Mouse (Mus musculus) kidney, embryonic 15.5 days (tissue): ENCODE results near the gene Gm49425. TPM values are rescaled to one million over a fixed set of nuclear protein-coding genes. Genes with fewer than 3 reads are reported as not detected.
A peak's percentile ranks its signal among the peaks of the same experiment; 100 is the strongest.
"Not testable (repeated sequence)": the region's sequence is repeated elsewhere in the genome, so short reads cannot be mapped to it uniquely, and the experiment has no call there.

ENCODE experiments used
- ATAC-seq: fragments of 200-750 bp; cut with Nextera tagmentation; replicated peaks from 2 replicates; pipeline ENCODE4 v1.8.0; 2017; ENCODE audit warnings: moderate TSS enrichment; ENCODE audit not compliant: low FRiP score
- H3K27ac ChIP-seq: fragments of 300-500 bp; sonication (generic); 2 replicates; pipeline ENCODE4 v1.5.1; 2015; ENCODE audit warnings: mild to moderate bottlenecking, inconsistent platforms
- H3K27me3 ChIP-seq: fragments of 300-500 bp; sonication (generic); 2 replicates; pipeline ENCODE4 v1.6.1; 2015; ENCODE audit warnings: inconsistent platforms
- H3K36me3 ChIP-seq: fragments of 300-500 bp; sonication (generic); 2 replicates; pipeline ENCODE4 v1.6.1; 2015; ENCODE audit warnings: inconsistent platforms
- H3K4me1 ChIP-seq: fragments of 300-500 bp; sonication (generic); 2 replicates; pipeline ENCODE4 v1.6.1; 2015; ENCODE audit warnings: inconsistent platforms
- H3K4me2 ChIP-seq: fragments of 300-500 bp; sonication (generic); 2 replicates; pipeline ENCODE4 v1.6.1; 2015; ENCODE audit warnings: moderate library complexity, mild to moderate bottlenecking, inconsistent platforms
- H3K4me3 ChIP-seq: fragments of 300-500 bp; sonication (generic); replicated peaks from 2 replicates; pipeline ENCODE4 v1.5.1; 2015; ENCODE audit warnings: mild to moderate bottlenecking, inconsistent platforms
- H3K9ac ChIP-seq: fragments of 300-500 bp; sonication (generic); 2 replicates; pipeline ENCODE4 v1.6.1; 2015; ENCODE audit warnings: mild to moderate bottlenecking, inconsistent platforms
- H3K9me3 ChIP-seq: fragments of 300-500 bp; sonication (generic); replicated peaks from 2 replicates; pipeline ENCODE4 v1.6.1; 2016; ENCODE audit warnings: inconsistent platforms
- WGBS: fragments of 180-500 bp; shearing (Covaris S2); methylation state at CpG from one replicate; pipeline ENCODE4 v1.1.7; 2015; ENCODE audit warnings: mixed read lengths; 5-methylcytosine and 5-hydroxymethylcytosine counted together
- polyA plus RNA-seq: library from polyadenylated mRNA; unstranded; fragments of >200 nt; fragmentation: Nextera tagmentation; extraction: Ambion mirVana; gene quantifications from 2 replicates; pipeline ENCODE4 v1.2.1, GENCODE M21; 2015

Gene Gm49425
- polyA plus RNA-seq: not detected in 2 replicates

DNA sequence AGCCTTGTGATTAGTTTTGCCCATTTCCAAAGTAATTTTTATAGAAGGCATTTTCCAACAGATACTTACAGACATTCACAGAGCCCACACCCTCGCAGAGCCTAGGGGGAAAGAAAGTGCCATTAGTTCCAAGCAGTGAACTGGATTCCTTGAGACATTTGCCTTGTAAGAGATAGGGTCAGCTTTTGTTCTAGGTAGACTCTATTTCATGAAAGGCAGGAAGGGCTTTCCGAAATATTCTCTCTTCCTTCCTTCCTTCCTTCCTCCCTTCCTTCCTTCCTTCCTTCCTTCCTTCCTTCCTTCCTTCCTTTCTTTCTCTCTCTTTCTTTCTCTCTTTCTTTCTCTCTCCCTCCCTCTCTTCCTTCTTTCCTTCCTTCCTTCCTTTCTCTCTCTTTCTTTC, at the start of gene Gm49425:
Gene Gm49425, minus strand, starts transcription at position 101 of the 400 bp plus-strand sequence.
- 65% methylated on average over 2 of the region's 2 CpGs for WGBS
- not testable (repeated sequence) for H3K27ac ChIP-seq, ATAC-seq

DNA sequence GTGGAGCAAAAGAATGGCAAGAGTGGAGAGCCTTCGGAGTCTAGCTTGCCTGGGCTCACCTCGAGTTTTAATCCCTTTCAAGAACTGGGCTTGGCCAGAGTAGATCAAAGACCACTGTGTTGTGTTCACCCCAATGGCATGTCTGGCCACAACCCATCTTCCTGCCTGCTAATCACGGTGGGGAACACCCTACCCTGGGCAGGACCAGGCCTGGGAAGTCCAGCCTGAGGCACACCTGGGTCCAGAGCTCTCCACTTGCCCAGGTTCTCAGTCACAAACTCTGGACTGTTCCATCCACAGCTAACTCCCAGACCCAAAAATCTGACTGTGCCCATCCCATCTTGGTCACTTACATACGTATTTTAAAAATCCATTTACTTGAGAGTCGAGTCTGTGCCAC, 45.8 kb upstream of the Gm49425 start, which contains the start of gene Krt90:
Gene Krt90, minus strand, starts transcription at position 101 of the 400 bp plus-strand sequence.
- 71% methylated on average over 5 of the region's 5 CpGs for WGBS
- Histone ChIP-seq H3K9ac (no peak within 1 kb of the TSS), H3K27ac (no peak within 1 kb of the TSS), H3K36me3 (no peaks in the 10 kb centered on the region), H3K27me3 (peaks cover 15% of the 10 kb centered on the region; the same call in 1 of the 2 replicates), H3K4me3 (no peak within 1 kb of the TSS), H3K4me2 (no peak within 1 kb of the TSS), H3K4me1 (peaks cover 7% of the 10 kb centered on the region), H3K9me3 (no peaks in the 10 kb centered on the region)
- ATAC-seq: no peak

More for the DNA sequence above, at the start of gene Gm49425:
- not testable (repeated sequence) for H3K4me2 ChIP-seq, H3K27me3 ChIP-seq, H3K4me3 ChIP-seq, H3K9ac ChIP-seq, H3K9me3 ChIP-seq, H3K4me1 ChIP-seq, H3K36me3 ChIP-seq

DNA sequence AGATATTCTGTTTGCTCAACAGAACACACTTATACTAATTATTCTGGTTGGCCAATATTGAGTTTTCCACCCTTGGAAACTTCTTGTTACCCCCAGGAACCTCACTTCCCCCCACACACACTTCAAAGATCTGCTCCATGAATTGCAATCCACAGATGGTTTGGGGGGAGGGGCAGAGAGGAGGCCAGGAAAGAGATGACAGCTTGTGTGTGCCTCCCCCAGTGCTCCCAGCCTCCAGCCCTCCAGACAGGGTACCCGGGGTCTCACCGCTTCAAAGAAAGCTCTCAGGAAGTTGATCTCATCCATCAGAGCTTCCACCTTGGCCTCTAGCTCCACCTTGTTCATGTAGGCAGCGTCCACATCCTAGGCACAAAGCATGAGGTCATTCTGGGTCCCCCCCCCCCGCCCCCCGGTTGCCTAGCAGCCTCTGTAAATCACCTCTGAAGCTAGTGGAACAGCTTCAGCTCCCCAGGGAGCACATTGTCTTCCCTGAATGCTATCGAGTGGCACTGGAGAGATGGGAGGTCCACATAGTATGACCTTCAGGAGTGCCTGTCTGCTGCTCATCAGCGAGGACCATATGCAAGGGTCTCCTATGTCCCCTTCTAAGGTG, 41.1 kb upstream of the Gm49425 start:
- Histone ChIP-seq H3K9me3 (no peaks in the 10 kb centered on the region), H3K27me3 (peaks cover 5% of the 10 kb centered on the region), H3K4me3 (no peak overlapping the region), H3K36me3 (no peaks in the 10 kb centered on the region), H3K9ac (no peak overlapping the region), H3K4me1 (peaks cover 12% of the 10 kb centered on the region), H3K4me2 (no peak overlapping the region), H3K27ac (no peak overlapping the region)
- WGBS: 3% methylated on average over 7 of the region's 7 CpGs
- peak; percentile 65 for ATAC-seq

GRCm38 (mm10) chr15:101553169-101553568, 36.1 kb upstream of the Gm49425 start:
- 1% methylated on average over 11 of the region's 11 CpGs for WGBS
- Histone ChIP-seq H3K4me1 (peaks cover 14% of the 10 kb centered on the region), H3K4me2 (peak overlapping the region; percentile 36; the same call in 1 of the 2 replicates), H3K9ac (no peak overlapping the region), H3K27ac (no peak overlapping the region), H3K27me3 (peaks cover 32% of the 10 kb centered on the region), H3K36me3 (no peaks in the 10 kb centered on the region), H3K4me3 (no peak overlapping the region), H3K9me3 (no peaks in the 10 kb centered on the region)
- peak; percentile 68 for ATAC-seq

DNA sequence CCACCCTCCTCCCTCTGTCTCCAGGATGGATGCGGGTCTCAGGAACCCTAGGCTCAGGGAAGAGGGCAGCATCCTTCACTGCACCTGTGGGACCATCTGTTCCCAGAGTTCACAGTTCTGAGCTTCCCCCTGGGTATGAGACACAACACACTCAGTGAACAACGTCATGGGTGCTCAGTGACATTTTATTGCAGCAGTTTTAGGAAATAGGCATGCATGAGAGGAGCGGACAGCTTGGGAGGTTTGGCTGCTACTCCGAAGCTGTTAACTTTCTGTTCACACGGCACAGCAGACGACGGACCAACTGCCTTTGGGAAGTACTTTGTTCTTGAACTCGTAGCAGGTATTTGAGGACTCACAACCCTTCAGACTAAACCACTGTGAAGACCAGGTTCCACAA, 35.1 kb upstream of the Gm49425 start:
- Histone ChIP-seq H3K9ac (no peak overlapping the region), H3K4me3 (no peak overlapping the region), H3K9me3 (no peaks in the 10 kb centered on the region), H3K4me2 (no peak overlapping the region), H3K4me1 (peaks cover 7% of the 10 kb centered on the region), H3K36me3 (no peaks in the 10 kb centered on the region), H3K27me3 (peaks cover 32% of the 10 kb centered on the region), H3K27ac (no peak overlapping the region)
- 44% methylated on average over 8 of the region's 8 CpGs for WGBS
- ATAC-seq: no peak

DNA sequence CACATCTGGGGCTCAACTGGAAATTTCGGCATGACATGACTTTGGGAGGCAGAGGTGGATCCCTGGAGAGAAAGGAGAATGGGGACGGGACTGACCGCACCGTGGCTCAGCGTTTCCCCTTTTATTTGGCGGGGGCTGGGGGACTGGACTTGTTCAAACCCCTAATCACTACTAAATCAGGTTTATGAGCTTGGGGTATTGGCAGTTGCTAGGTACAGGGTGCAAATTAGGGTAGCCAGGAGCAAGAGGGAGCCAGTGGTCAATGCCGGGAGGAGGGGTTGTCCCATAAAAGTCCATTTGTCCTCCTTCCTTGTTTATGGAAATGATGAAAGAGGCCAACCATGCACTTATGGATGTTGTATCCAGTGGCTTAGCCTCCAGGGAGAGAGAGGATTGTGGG, 33.5 kb upstream of the Gm49425 start, which contains the start of gene Krt82:
Gene Krt82, minus strand, starts transcription at position 101 of the 400 bp plus-strand sequence.
- H3K4me2 ChIP-seq: no peak within 1 kb of the TSS
- no peak within 1 kb of the TSS for H3K9ac ChIP-seq
- H3K9me3 ChIP-seq: no peaks in the 10 kb centered on the region
- peaks cover 32% of the 10 kb centered on the region for H3K27me3 ChIP-seq
- no peak for ATAC-seq
- H3K27ac ChIP-seq: no peak within 1 kb of the TSS
- no peak within 1 kb of the TSS for H3K4me3 ChIP-seq
- peaks cover 7% of the 10 kb centered on the region for H3K4me1 ChIP-seq
- 51% methylated on average over 7 of the region's 7 CpGs for WGBS
- no peaks in the 10 kb centered on the region for H3K36me3 ChIP-seq

GRCm38 (mm10) chr15:101544478-101544877, 27.4 kb upstream of the Gm49425 start:
- Histone ChIP-seq H3K27me3 (no peaks in the 10 kb centered on the region), H3K36me3 (no peaks in the 10 kb centered on the region), H3K4me1 (peaks cover 7% of the 10 kb centered on the region), H3K27ac (no peak overlapping the region), H3K9me3 (no peaks in the 10 kb centered on the region), H3K4me2 (no peak overlapping the region), H3K9ac (no peak overlapping the region), H3K4me3 (no peak overlapping the region)
- no peak for ATAC-seq
- 62% methylated on average over 3 of the region's 3 CpGs for WGBS

GRCm38 (mm10) chr15:101542543-101542942, 25.5 kb upstream of the Gm49425 start:
- WGBS: 60% methylated on average over 9 of the region's 9 CpGs
- no peak for ATAC-seq
- no peaks in the 10 kb centered on the region for H3K36me3 ChIP-seq

GRCm38 (mm10) chr15:101538580-101538900, 21.5 kb upstream of the Gm49425 start:
- Histone ChIP-seq H3K4me1 (peaks cover 29% of the 10 kb centered on the region), H3K4me3 (no peak overlapping the region), H3K27me3 (no peaks in the 10 kb centered on the region), H3K36me3 (no peaks in the 10 kb centered on the region), H3K27ac (no peak overlapping the region), H3K9ac (no peak overlapping the region), H3K9me3 (no peaks in the 10 kb centered on the region), H3K4me2 (no peak overlapping the region)
- WGBS: 31% methylated on average over 4 of the region's 4 CpGs
- no peak for ATAC-seq

More at GRCm38 (mm10) chr15:101542543-101542942, 25.5 kb upstream of the Gm49425 start:
- no peak overlapping the region for H3K4me2 ChIP-seq
- peaks cover 18% of the 10 kb centered on the region for H3K4me1 ChIP-seq
- H3K9me3 ChIP-seq: no peaks in the 10 kb centered on the region
- no peak overlapping the region for H3K9ac ChIP-seq
- H3K4me3 ChIP-seq: no peak overlapping the region
- no peaks in the 10 kb centered on the region for H3K27me3 ChIP-seq
- no peak overlapping the region for H3K27ac ChIP-seq

- Histone ChIP-seq H3K36me3 (no peaks in the 10 kb centered on the region), H3K27ac (no peak overlapping the region), H3K27me3 (no peaks in the 10 kb centered on the region), H3K4me2 (no peak overlapping the region), H3K4me3 (no peak overlapping the region), H3K9me3 (no peaks in the 10 kb centered on the region), H3K4me1 (peaks cover 29% of the 10 kb centered on the region), H3K9ac (no peak overlapping the region)
- ATAC-seq: no peak
- 33% methylated on average over 7 of the region's 7 CpGs for WGBS
Observed at GRCm38 (mm10) chr15:101537864-101538579, 21.0 kb upstream of the Gm49425 start.

- no peaks in the 10 kb centered on the region for H3K36me3 ChIP-seq
- 0 out of 2 replicates have a peak overlapping the region, but pooled peaks have one; percentile 6 for H3K4me2 ChIP-seq
- no peak overlapping the region for H3K4me3 ChIP-seq
- H3K27ac ChIP-seq: no peak overlapping the region; the same call in 1 of the 2 replicates
- ATAC-seq: peak; percentile 80
- no peaks in the 10 kb centered on the region for H3K9me3 ChIP-seq
- H3K4me1 ChIP-seq: peaks cover 22% of the 10 kb centered on the region
- no peak overlapping the region for H3K9ac ChIP-seq
- no peaks in the 10 kb centered on the region for H3K27me3 ChIP-seq
- whole genome bisulfite sequencing: 43% methylated on average over 9 of the region's 9 CpGs
Observed at GRCm38 (mm10) chr15:101536054-101536850, 19.2 kb upstream of the Gm49425 start.

DNA sequence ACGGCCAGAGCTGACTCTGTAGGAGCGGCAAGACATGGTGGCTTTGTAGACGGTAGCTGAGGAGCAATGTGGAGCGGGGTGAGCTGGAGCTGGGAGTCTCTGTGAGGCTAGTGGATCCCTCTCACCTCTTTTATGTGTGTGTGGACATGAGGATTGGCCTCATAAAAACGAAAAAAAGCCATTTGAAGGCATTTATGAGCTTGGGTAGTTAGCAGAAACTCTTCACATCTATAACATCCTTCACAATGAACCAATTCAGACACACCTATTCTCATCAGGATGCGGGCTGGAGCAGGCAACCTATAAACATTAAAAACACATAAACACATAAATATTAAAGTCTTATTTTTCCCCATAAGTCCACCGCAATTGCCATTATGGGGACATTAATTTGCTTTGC, 15.7 kb upstream of the Gm49425 start, which contains the start of gene Krt84:
Gene Krt84, minus strand, starts transcription at position 101 of the 400 bp plus-strand sequence.
- ATAC-seq: no peak
- H3K4me3 ChIP-seq: no peak within 1 kb of the TSS
- H3K9me3 ChIP-seq: no peaks in the 10 kb centered on the region
- H3K4me2 ChIP-seq: no peak within 1 kb of the TSS
- peaks cover 12% of the 10 kb centered on the region for H3K4me1 ChIP-seq
- no peaks in the 10 kb centered on the region for H3K36me3 ChIP-seq
- no peaks in the 10 kb centered on the region for H3K27me3 ChIP-seq
- no peak within 1 kb of the TSS for H3K9ac ChIP-seq
- H3K27ac ChIP-seq: no peak within 1 kb of the TSS
- 66% methylated on average over 7 of the region's 7 CpGs for WGBS
